Mouse (Mus musculus): ENCODE measurements around the gene Lix1.

DNA sequence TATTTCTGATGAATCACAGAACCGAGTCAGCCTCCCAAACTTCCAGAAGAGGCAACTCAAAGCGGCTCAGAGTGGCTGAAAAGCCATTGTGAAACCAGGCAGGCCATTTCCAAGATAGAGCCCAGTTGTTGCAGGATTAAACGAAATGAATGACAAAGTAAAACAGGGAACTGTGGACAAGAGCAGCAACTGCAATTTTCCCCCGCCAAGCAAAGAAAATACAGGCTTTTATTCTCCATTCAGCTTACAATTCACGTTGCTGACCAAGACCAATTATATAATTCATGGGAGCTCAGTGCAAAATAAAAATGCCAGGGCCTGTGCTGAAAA is 46.9 kb downstream of the Lix1 start:
- TF ChIP-seq CTCF (IDR thresholded peaks at IDR 0.05; ENCODE audit: borderline replicate concordance, insufficient read depth, low read length) (no peak), POLR2A (IDR thresholded peaks at IDR 0.05; ENCODE audit: low read depth, low read length) (no peak)

Measured in embryonic fibroblast, embryonic 13.5 days (primary cell).